Mouse (Mus musculus) neural tube, embryonic 13.5 days (tissue): ENCODE measurements around the gene Gtf3c2. TPM values are rescaled to one million over a fixed set of nuclear protein-coding genes. Genes with fewer than 3 reads are reported as not detected.

Source experiments
- ATAC-seq: fragments of 200-750 bp; cut with Nextera tagmentation; 2 replicates; pipeline ENCODE4 v1.8.0; 2017; ENCODE audit warnings: low read depth, mild to moderate bottlenecking, moderate TSS enrichment, moderate library complexity
- H3K27ac ChIP-seq: fragments of 300-500 bp; sonication (generic); replicated peaks from 2 replicates; pipeline ENCODE4 v1.5.1; 2015; ENCODE audit warnings: moderate library complexity, mild to moderate bottlenecking, inconsistent platforms
- H3K27me3 ChIP-seq: fragments of 300-500 bp; sonication (generic); 2 replicates; pipeline ENCODE4 v1.6.1; 2015; ENCODE audit warnings: mild to moderate bottlenecking, inconsistent platforms
- H3K36me3 ChIP-seq: fragments of 300-500 bp; sonication (generic); 2 replicates; pipeline ENCODE4 v1.6.1; 2015; ENCODE audit warnings: mild to moderate bottlenecking, inconsistent platforms
- H3K4me1 ChIP-seq: fragments of 300-500 bp; sonication (generic); replicated peaks from 2 replicates; pipeline ENCODE4 v1.6.1; 2015; ENCODE audit warnings: inconsistent platforms
- H3K4me2 ChIP-seq: fragments of 300-500 bp; sonication (generic); 2 replicates; pipeline ENCODE4 v1.6.1; 2015; ENCODE audit warnings: inconsistent platforms, mild to moderate bottlenecking, moderate library complexity
- H3K4me3 ChIP-seq: fragments of 300-500 bp; sonication (generic); 2 replicates; pipeline ENCODE4 v1.5.1; 2015; ENCODE audit warnings: mild to moderate bottlenecking, inconsistent platforms
- H3K9ac ChIP-seq: fragments of 300-500 bp; sonication (generic); 2 replicates; pipeline ENCODE4 v1.6.1; 2015; ENCODE audit warnings: moderate library complexity, mild to moderate bottlenecking, inconsistent platforms
- H3K9me3 ChIP-seq: fragments of 300-500 bp; sonication (generic); 2 replicates; pipeline ENCODE4 v1.6.1; 2016; ENCODE audit warnings: inconsistent platforms
- WGBS: fragments of 180-500 bp; shearing (Covaris S2); methylation state at CpG from one replicate; pipeline ENCODE4 v1.1.7; 2015; 5-methylcytosine and 5-hydroxymethylcytosine counted together
- polyA plus RNA-seq: library from polyadenylated mRNA; unstranded; fragments of >200 nt; fragmentation: Nextera tagmentation; extraction: Ambion mirVana; gene quantifications from 2 replicates; pipeline ENCODE4 v1.2.1, GENCODE M21; 2015

Gtf3c2 gene
- polyA plus RNA-seq, 1 experiment from 2014 or later: 65.7 TPM

- H3K4me2 ChIP-seq: no peak overlapping the region
- H3K27ac ChIP-seq: no peak overlapping the region
These were observed 11.3 kb downstream of the Gtf3c2 start for GRCm38 (mm10) chr5:31168630-31169029.

GRCm38 (mm10) chr5:31164878-31165277, 15.1 kb downstream of the Gtf3c2 start:
- 95% methylated on average over 1 of the region's 1 CpGs for WGBS

More at GRCm38 (mm10) chr5:31168630-31169029, 11.3 kb downstream of the Gtf3c2 start:
- 92% methylated on average over 4 of the region's 4 CpGs for WGBS
- H3K4me1 ChIP-seq: no peaks in the 10 kb centered on the region
- no peaks in the 10 kb centered on the region for H3K27me3 ChIP-seq
- no peak for ATAC-seq
- H3K9me3 ChIP-seq: no peaks in the 10 kb centered on the region
- H3K4me3 ChIP-seq: no peak overlapping the region
- no peak overlapping the region for H3K9ac ChIP-seq
- H3K36me3 ChIP-seq: peaks cover 96% of the 10 kb centered on the region

GRCm38 (mm10) chr5:31162462-31162861, 17.5 kb downstream of the Gtf3c2 start:
- no peak overlapping the region for H3K9ac ChIP-seq
- peaks cover 97% of the 10 kb centered on the region for H3K36me3 ChIP-seq
- H3K27ac ChIP-seq: no peak overlapping the region
- H3K4me3 ChIP-seq: no peak overlapping the region
- H3K4me1 ChIP-seq: no peaks in the 10 kb centered on the region
- H3K27me3 ChIP-seq: no peaks in the 10 kb centered on the region
- no peak overlapping the region for H3K4me2 ChIP-seq
- no peak for ATAC-seq
- no peaks in the 10 kb centered on the region for H3K9me3 ChIP-seq

More at GRCm38 (mm10) chr5:31164878-31165277, 15.1 kb downstream of the Gtf3c2 start:
- Histone ChIP-seq H3K4me3 (no peak overlapping the region), H3K4me1 (no peaks in the 10 kb centered on the region), H3K27me3 (no peaks in the 10 kb centered on the region), H3K4me2 (no peak overlapping the region), H3K36me3 (peaks cover 97% of the 10 kb centered on the region), H3K9me3 (no peaks in the 10 kb centered on the region), H3K9ac (no peak overlapping the region), H3K27ac (no peak overlapping the region)
- ATAC-seq: no peak

GRCm38 (mm10) chr5:31154152-31154553, 25.8 kb downstream of the Gtf3c2 start, which contains the start of gene Mpv17:
Gene Mpv17, minus strand, starts transcription at chr5:31154251.
- Histone ChIP-seq H3K4me2 (peak within 1 kb of the TSS; percentile 86), H3K4me3 (peak within 1 kb of the TSS; percentile 67), H3K36me3 (peaks cover 35% of the 10 kb centered on the region), H3K9me3 (no peaks in the 10 kb centered on the region), H3K4me1 (peaks cover 18% of the 10 kb centered on the region), H3K27ac (peak within 1 kb of the TSS; percentile 75), H3K27me3 (no peaks in the 10 kb centered on the region), H3K9ac (peak within 1 kb of the TSS; percentile 83)
- ATAC-seq: peak; percentile 97
- under 1% methylated on average over 19 of the region's 19 CpGs for WGBS

- H3K4me1 ChIP-seq: peaks cover 18% of the 10 kb centered on the region
- WGBS: 36% methylated on average over 6 of the region's 6 CpGs
- peak; percentile 30; the same call in 1 of the 2 replicates for ATAC-seq
- peak overlapping the region; percentile 86 for H3K4me2 ChIP-seq
- no peaks in the 10 kb centered on the region for H3K9me3 ChIP-seq
- H3K27ac ChIP-seq: peak overlapping the region; percentile 75; the same call in 1 of the 2 replicates
- peak overlapping the region; percentile 67 for H3K4me3 ChIP-seq
- peaks cover 30% of the 10 kb centered on the region for H3K36me3 ChIP-seq
- H3K27me3 ChIP-seq: no peaks in the 10 kb centered on the region
- peak overlapping the region; percentile 83 for H3K9ac ChIP-seq
These were observed 26.3 kb downstream of the Gtf3c2 start for GRCm38 (mm10) chr5:31153516-31154151.

GRCm38 (mm10) chr5:31151746-31152145, 28.2 kb downstream of the Gtf3c2 start:
- Histone ChIP-seq H3K36me3 (peaks cover 23% of the 10 kb centered on the region), H3K9me3 (no peaks in the 10 kb centered on the region), H3K4me2 (no peak overlapping the region), H3K4me1 (peaks cover 18% of the 10 kb centered on the region), H3K27me3 (no peaks in the 10 kb centered on the region), H3K4me3 (no peak overlapping the region), H3K27ac (no peak overlapping the region), H3K9ac (no peak overlapping the region)
- ATAC-seq: no peak
- WGBS: 92% methylated on average over 3 of the region's 3 CpGs

- Histone ChIP-seq H3K27me3 (no peaks in the 10 kb centered on the region), H3K4me1 (peaks cover 14% of the 10 kb centered on the region), H3K9ac (no peak overlapping the region), H3K36me3 (peaks cover 24% of the 10 kb centered on the region), H3K9me3 (no peaks in the 10 kb centered on the region), H3K27ac (no peak overlapping the region), H3K4me3 (no peak overlapping the region), H3K4me2 (no peak overlapping the region)
- ATAC-seq: no peak
- WGBS: 89% methylated on average over 4 of the region's 4 CpGs
These were observed 30.2 kb downstream of the Gtf3c2 start for GRCm38 (mm10) chr5:31149781-31150180.

GRCm38 (mm10) chr5:31138968-31139425, 40.9 kb downstream of the Gtf3c2 start:
- Histone ChIP-seq H3K27me3 (peaks cover 65% of the 10 kb centered on the region), H3K9me3 (no peaks in the 10 kb centered on the region), H3K9ac (no peak overlapping the region), H3K4me3 (peak overlapping the region; percentile 30), H3K4me2 (peak overlapping the region; percentile 53), H3K27ac (no peak overlapping the region), H3K36me3 (peaks cover 18% of the 10 kb centered on the region), H3K4me1 (peaks cover 24% of the 10 kb centered on the region)
- 14% methylated on average over 9 of the region's 9 CpGs for WGBS
- peak; percentile 66; the same call in 1 of the 2 replicates for ATAC-seq

- Histone ChIP-seq H3K4me1 (peaks cover 24% of the 10 kb centered on the region), H3K4me2 (peak within 1 kb of the TSS; percentile 53), H3K9me3 (no peaks in the 10 kb centered on the region), H3K27me3 (peaks cover 71% of the 10 kb centered on the region), H3K9ac (peak within 1 kb of the TSS; percentile 41; the same call in 1 of the 2 replicates), H3K36me3 (peaks cover 14% of the 10 kb centered on the region), H3K27ac (no peak within 1 kb of the TSS), H3K4me3 (peak within 1 kb of the TSS; percentile 30)
- ATAC-seq: no peak
- 1% methylated on average over 52 of the region's 52 CpGs for WGBS
These were observed 41.5 kb downstream of the Gtf3c2 start, which contains the start of gene Ucn for GRCm38 (mm10) chr5:31138241-31138967. Gene Ucn, minus strand, starts transcription at chr5:31138829.

GRCm38 (mm10) chr5:31137658-31138057, 42.3 kb downstream of the Gtf3c2 start:
- Histone ChIP-seq H3K4me2 (peak overlapping the region; percentile 53), H3K27ac (no peak overlapping the region), H3K36me3 (peaks cover 11% of the 10 kb centered on the region), H3K4me3 (peak overlapping the region; percentile 30), H3K9me3 (no peaks in the 10 kb centered on the region), H3K27me3 (peaks cover 75% of the 10 kb centered on the region), H3K4me1 (peaks cover 24% of the 10 kb centered on the region), H3K9ac (0 out of 2 replicates have a peak overlapping the region, but pooled peaks have one; percentile 41)
- ATAC-seq: no peak
- WGBS: 1% methylated on average over 13 of the region's 13 CpGs

GRCm38 (mm10) chr5:31136730-31137424, 43.1 kb downstream of the Gtf3c2 start:
- Histone ChIP-seq H3K27me3 (peaks cover 82% of the 10 kb centered on the region), H3K36me3 (peaks cover 9% of the 10 kb centered on the region), H3K4me2 (peak overlapping the region; percentile 53), H3K9me3 (no peaks in the 10 kb centered on the region), H3K4me1 (peaks cover 24% of the 10 kb centered on the region), H3K9ac (no peak overlapping the region), H3K27ac (no peak overlapping the region), H3K4me3 (peak overlapping the region; percentile 30)
- WGBS: under 1% methylated on average over 33 of the region's 33 CpGs
- ATAC-seq: no peak

- Histone ChIP-seq H3K36me3 (no peaks in the 10 kb centered on the region), H3K9ac (no peak overlapping the region), H3K4me1 (no peaks in the 10 kb centered on the region), H3K27ac (no peak overlapping the region), H3K9me3 (no peaks in the 10 kb centered on the region), H3K4me3 (no peak overlapping the region), H3K27me3 (peaks cover 3% of the 10 kb centered on the region; the same call in 1 of the 2 replicates), H3K4me2 (no peak overlapping the region)
- no peak for ATAC-seq
- WGBS: 41% methylated on average over 5 of the region's 5 CpGs
These were observed 53.9 kb downstream of the Gtf3c2 start for GRCm38 (mm10) chr5:31126050-31126449.
